Mouse (Mus musculus): Measurements from ENCODE around the gene Pgm3. TPM values are rescaled to one million over a fixed set of nuclear protein-coding genes. Genes with fewer than 3 reads are reported as not detected.

Pgm3 gene
- polyA plus RNA-seq, 1 experiment from 2014 or later, result 41.9 TPM

DNA sequence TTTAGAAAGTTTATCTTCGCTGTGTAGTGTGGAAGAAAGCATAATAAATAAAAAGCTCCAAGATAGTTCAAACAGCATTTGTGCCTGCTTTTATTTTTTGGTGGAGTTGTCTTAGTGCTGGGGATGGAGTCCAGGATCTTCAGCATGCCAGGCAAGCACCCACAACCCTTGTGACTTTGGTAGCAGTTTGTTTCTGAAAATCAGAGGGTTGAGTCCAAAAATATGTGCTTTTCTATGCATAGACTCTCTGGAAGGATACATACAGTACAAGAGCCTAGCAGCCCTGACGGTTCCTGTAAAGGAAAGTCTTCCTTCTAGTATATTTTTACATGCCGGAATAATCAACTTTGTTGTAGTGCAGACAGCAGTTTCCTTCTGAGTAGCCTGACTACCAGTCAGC lies 20.9 kb downstream of the Pgm3 start:
- H3K4me2 ChIP-seq (replicated peaks), result no peak overlapping the region
- H3K27ac ChIP-seq, result no peak overlapping the region
- peaks cover 51% of the 10 kb centered on the region for H3K36me3 ChIP-seq
- H3K9ac ChIP-seq, result no peak overlapping the region
- ATAC-seq (ENCODE audit: low FRiP score, low read depth), result no peak
- no peaks in the 10 kb centered on the region for H3K27me3 ChIP-seq (replicated peaks)
- H3K4me3 ChIP-seq, result no peak overlapping the region
- no peaks in the 10 kb centered on the region for H3K9me3 ChIP-seq
- H3K4me1 ChIP-seq, result no peaks in the 10 kb centered on the region
- 91% methylated on average over 3 of the region's 3 CpGs for WGBS

- Histone ChIP-seq H3K9ac (no peak overlapping the region), H3K4me2 (replicated peaks) (no peak overlapping the region), H3K4me3 (no peak overlapping the region), H3K36me3 (peaks cover 46% of the 10 kb centered on the region), H3K27ac (no peak overlapping the region), H3K27me3 (replicated peaks) (no peaks in the 10 kb centered on the region), H3K9me3 (no peaks in the 10 kb centered on the region), H3K4me1 (no peaks in the 10 kb centered on the region)
- no peak for ATAC-seq (ENCODE audit: low FRiP score, low read depth)
- WGBS, result 90% methylated on average over 5 of the region's 5 CpGs
These were observed 21.9 kb downstream of the Pgm3 start for GRCm38 (mm10) chr9:86549637-86550162.

- 84% methylated on average over 1 of the region's 1 CpGs for WGBS
- H3K36me3 ChIP-seq, result peaks cover 45% of the 10 kb centered on the region
These were observed 27.1 kb downstream of the Pgm3 start for GRCm38 (mm10) chr9:86544559-86544958.

GRCm38 (mm10) chr9:86543451-86543850 lies 28.2 kb downstream of the Pgm3 start:
- Histone ChIP-seq H3K36me3 (peaks cover 36% of the 10 kb centered on the region; the same call in 1 of the 2 replicates), H3K9ac (no peak overlapping the region), H3K9me3 (no peaks in the 10 kb centered on the region), H3K4me2 (replicated peaks) (no peak overlapping the region), H3K27me3 (replicated peaks) (no peaks in the 10 kb centered on the region), H3K27ac (no peak overlapping the region), H3K4me1 (no peaks in the 10 kb centered on the region), H3K4me3 (no peak overlapping the region)
- no peak for ATAC-seq (ENCODE audit: low FRiP score, low read depth)
- WGBS, result 88% methylated on average over 3 of the region's 3 CpGs

More at GRCm38 (mm10) chr9:86544559-86544958, 27.1 kb downstream of the Pgm3 start:
- no peak overlapping the region for H3K9ac ChIP-seq
- H3K4me2 ChIP-seq (replicated peaks), result no peak overlapping the region
- no peak for ATAC-seq (ENCODE audit: low FRiP score, low read depth)
- no peak overlapping the region for H3K4me3 ChIP-seq
- H3K9me3 ChIP-seq, result no peaks in the 10 kb centered on the region
- no peaks in the 10 kb centered on the region for H3K4me1 ChIP-seq
- H3K27ac ChIP-seq, result no peak overlapping the region
- H3K27me3 ChIP-seq (replicated peaks), result no peaks in the 10 kb centered on the region

DNA sequence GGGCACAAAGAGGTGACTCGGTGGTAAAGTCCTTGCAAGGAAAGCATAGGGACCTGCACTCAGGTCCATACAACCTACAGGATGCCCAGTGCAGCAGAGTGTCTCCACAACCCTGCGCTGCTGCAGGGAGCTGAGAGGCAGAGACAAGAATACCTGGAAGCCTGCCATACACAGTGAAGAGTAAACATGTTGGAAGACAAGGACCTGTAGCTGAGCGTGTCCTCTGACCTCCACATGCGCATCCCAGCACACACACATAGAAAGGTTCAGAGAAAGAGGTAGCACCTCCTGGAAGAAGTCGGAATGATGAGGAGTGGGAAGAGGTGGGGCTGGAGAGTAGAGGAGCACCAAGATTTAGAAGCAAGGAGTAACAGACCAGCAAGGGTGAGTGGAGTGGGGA lies 37.6 kb downstream of the Pgm3 start:
- Histone ChIP-seq H3K27me3 (replicated peaks) (no peaks in the 10 kb centered on the region), H3K9ac (no peak overlapping the region), H3K4me2 (replicated peaks) (no peak overlapping the region), H3K27ac (no peak overlapping the region), H3K4me3 (no peak overlapping the region), H3K9me3 (no peaks in the 10 kb centered on the region), H3K36me3 (peaks cover 15% of the 10 kb centered on the region), H3K4me1 (no peaks in the 10 kb centered on the region)
- WGBS, result 86% methylated on average over 5 of the region's 5 CpGs
- ATAC-seq (ENCODE audit: low FRiP score, low read depth), result no peak

GRCm38 (mm10) chr9:86525600-86525999 lies 46.0 kb downstream of the Pgm3 start:
- Histone ChIP-seq H3K36me3 (peaks cover 22% of the 10 kb centered on the region), H3K4me1 (no peaks in the 10 kb centered on the region), H3K9ac (no peak overlapping the region), H3K4me2 (replicated peaks) (no peak overlapping the region), H3K4me3 (no peak overlapping the region), H3K9me3 (no peaks in the 10 kb centered on the region), H3K27ac (no peak overlapping the region), H3K27me3 (replicated peaks) (no peaks in the 10 kb centered on the region)
- 59% methylated on average over 2 of the region's 2 CpGs for WGBS
- no peak for ATAC-seq (ENCODE audit: low FRiP score, low read depth)

DNA sequence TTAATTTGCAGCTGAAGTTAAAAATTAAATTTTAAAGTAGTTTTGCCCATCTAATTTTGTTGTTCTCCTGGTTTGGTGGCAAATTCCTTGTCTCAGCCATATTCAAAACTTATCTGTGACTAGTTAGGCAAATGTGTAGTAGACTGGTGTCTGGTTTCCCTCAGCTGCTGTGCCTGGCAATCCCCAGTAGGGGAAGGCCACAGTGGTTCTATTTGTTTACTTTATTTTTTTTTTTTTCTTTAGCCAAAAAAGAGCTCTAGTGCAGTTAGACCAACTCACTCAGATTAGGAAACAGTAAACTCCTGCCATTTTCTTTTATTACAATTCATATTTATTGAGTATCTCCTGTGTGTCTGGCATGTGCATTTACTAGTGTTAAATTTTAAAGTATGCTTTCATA lies 49.3 kb downstream of the Pgm3 start:
- H3K36me3 ChIP-seq, result peaks cover 30% of the 10 kb centered on the region
- no peaks in the 10 kb centered on the region for H3K4me1 ChIP-seq
- no peak overlapping the region for H3K4me3 ChIP-seq
- no peak overlapping the region for H3K27ac ChIP-seq
- H3K9me3 ChIP-seq, result no peaks in the 10 kb centered on the region
- no peaks in the 10 kb centered on the region for H3K27me3 ChIP-seq (replicated peaks)
- ATAC-seq (ENCODE audit: low FRiP score, low read depth), result no peak
- no peak overlapping the region for H3K4me2 ChIP-seq (replicated peaks)
- H3K9ac ChIP-seq, result no peak overlapping the region

GRCm38 (mm10) chr9:86514798-86515197 lies 56.8 kb downstream of the Pgm3 start:
- ATAC-seq (ENCODE audit: low FRiP score, low read depth), result no peak
- no peak overlapping the region for H3K4me3 ChIP-seq
- 97% methylated on average over 4 of the region's 4 CpGs for WGBS
- H3K27ac ChIP-seq, result no peak overlapping the region
- H3K4me1 ChIP-seq, result no peaks in the 10 kb centered on the region
- H3K9me3 ChIP-seq, result no peaks in the 10 kb centered on the region
- H3K9ac ChIP-seq, result no peak overlapping the region
- H3K27me3 ChIP-seq (replicated peaks), result no peaks in the 10 kb centered on the region
- H3K36me3 ChIP-seq, result peaks cover 32% of the 10 kb centered on the region
- H3K4me2 ChIP-seq (replicated peaks), result no peak overlapping the region

GRCm38 (mm10) chr9:86514390-86514789 lies 57.3 kb downstream of the Pgm3 start:
- peaks cover 31% of the 10 kb centered on the region for H3K36me3 ChIP-seq
- WGBS, result 88% methylated on average over 3 of the region's 3 CpGs
- H3K4me3 ChIP-seq, result no peak overlapping the region
- no peak overlapping the region for H3K9ac ChIP-seq
- no peak for ATAC-seq (ENCODE audit: low FRiP score, low read depth)
- no peaks in the 10 kb centered on the region for H3K27me3 ChIP-seq (replicated peaks)
- no peak overlapping the region for H3K4me2 ChIP-seq (replicated peaks)
- no peaks in the 10 kb centered on the region for H3K4me1 ChIP-seq
- H3K9me3 ChIP-seq, result no peaks in the 10 kb centered on the region
- H3K27ac ChIP-seq, result no peak overlapping the region

DNA sequence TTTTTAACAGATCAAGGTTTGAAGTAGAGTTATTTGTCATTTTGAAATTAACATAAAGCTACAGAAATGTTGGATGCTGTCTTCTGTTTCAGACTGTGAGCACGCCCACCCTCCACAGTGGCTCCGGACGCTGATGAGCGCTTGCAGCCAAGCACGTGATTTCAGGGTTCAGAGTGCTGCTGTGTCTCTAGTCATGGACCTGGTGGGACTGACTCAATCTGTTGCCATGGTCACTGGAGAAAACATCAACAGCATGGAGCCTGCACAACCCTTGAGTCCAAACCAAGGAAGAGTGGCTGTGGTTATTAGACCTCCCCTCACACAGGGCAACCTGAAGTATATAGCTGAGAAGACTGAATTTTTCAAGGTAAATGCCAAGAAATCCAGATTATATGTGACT lies 57.9 kb downstream of the Pgm3 start:
- WGBS, result 76% methylated on average over 5 of the region's 5 CpGs
- no peak for ATAC-seq (ENCODE audit: low FRiP score, low read depth)
- Histone ChIP-seq H3K27ac (no peak overlapping the region), H3K9me3 (no peaks in the 10 kb centered on the region), H3K4me1 (no peaks in the 10 kb centered on the region), H3K9ac (no peak overlapping the region), H3K4me2 (replicated peaks) (no peak overlapping the region), H3K36me3 (peaks cover 31% of the 10 kb centered on the region), H3K4me3 (no peak overlapping the region), H3K27me3 (replicated peaks) (no peaks in the 10 kb centered on the region)

- 90% methylated on average over 4 of the region's 4 CpGs for WGBS
- no peak for ATAC-seq (ENCODE audit: low FRiP score, low read depth)
- no peak overlapping the region for H3K9ac ChIP-seq
- no peak overlapping the region for H3K27ac ChIP-seq
- no peaks in the 10 kb centered on the region for H3K27me3 ChIP-seq (replicated peaks)
- no peaks in the 10 kb centered on the region for H3K4me1 ChIP-seq
- H3K9me3 ChIP-seq, result no peaks in the 10 kb centered on the region
- H3K4me2 ChIP-seq (replicated peaks), result no peak overlapping the region
- no peak overlapping the region for H3K4me3 ChIP-seq
- H3K36me3 ChIP-seq, result peaks cover 3% of the 10 kb centered on the region; the same call in 1 of the 2 replicates
These were observed 64.2 kb downstream of the Pgm3 start for GRCm38 (mm10) chr9:86507437-86507836.

All from neural tube, embryonic 12.5 days (tissue).